Comparison of ENCODE assay signal across 7 mouse cellular contexts in genomic region chr19:7420841-7421601, GRCm38 (mm10). TPM values are rescaled to one million over a fixed set of nuclear protein-coding genes. Genes with fewer than 3 reads are reported as not detected.
DNase-seq lines count a peak whose midpoint lies in the region; ATAC-seq and TF ChIP-seq lines count a peak whose summit lies in the region.

No protein-coding gene starts in this region.

- H3K4me3 ChIP-seq in intestine, embryonic 15.5 days (replicated peaks), result no peak overlapping the region
- H3K4me3 ChIP-seq in intestine, postnatal 0 days (ENCODE audit: low read depth, low read length), result no peak overlapping the region
- H3K4me3 ChIP-seq in embryonic facial prominence, embryonic 14.5 days (ENCODE audit: low read depth, low read length), result peak overlapping the region; percentile 22; the same call in 1 of the 2 replicates
- peak overlapping the region; percentile 89 for H3K4me3 ChIP-seq in hindbrain, embryonic 12.5 days
- H3K4me3 ChIP-seq in neural tube, embryonic 11.5 days (ENCODE audit: low read depth, low read length), result peak overlapping the region; percentile 16

- H3K9me3 ChIP-seq in intestine, embryonic 15.5 days, result no peaks in the 10 kb centered on the region
- no peaks in the 10 kb centered on the region for H3K9me3 ChIP-seq in intestine, postnatal 0 days (ENCODE audit: control insufficient read depth)
- no peaks in the 10 kb centered on the region for H3K9me3 ChIP-seq in embryonic facial prominence, embryonic 14.5 days (ENCODE audit: control insufficient read depth, low read length)
- H3K9me3 ChIP-seq in hindbrain, embryonic 12.5 days (replicated peaks), result no peaks in the 10 kb centered on the region
- no peaks in the 10 kb centered on the region for H3K9me3 ChIP-seq in neural tube, embryonic 11.5 days (ENCODE audit: control insufficient read depth, low read length)

- DNase-seq in embryonic facial prominence, embryonic 14.5 days (ENCODE audit: low spot score), result no peak
- DNase-seq in neural tube, embryonic 11.5 days (ENCODE audit: low spot score), result no peak
- DNase-seq in frontal cortex, postnatal 36 days (ENCODE audit: low spot score in 2 of 2), result no peak
- no peak for DNase-seq in frontal cortex, adult 2 months (ENCODE audit: extremely low spot score in 1 of 2, low spot score in 1 of 2)

- no peaks in the 10 kb centered on the region for H3K27me3 ChIP-seq in intestine, embryonic 15.5 days (replicated peaks)
- no peaks in the 10 kb centered on the region for H3K27me3 ChIP-seq in intestine, postnatal 0 days (replicated peaks; ENCODE audit: control insufficient read depth, insufficient read depth, low read length)
- no peaks in the 10 kb centered on the region for H3K27me3 ChIP-seq in embryonic facial prominence, embryonic 14.5 days (replicated peaks; ENCODE audit: control insufficient read depth, insufficient read depth, low read length)
- H3K27me3 ChIP-seq in hindbrain, embryonic 12.5 days, result no peaks in the 10 kb centered on the region
- H3K27me3 ChIP-seq in neural tube, embryonic 11.5 days (ENCODE audit: control insufficient read depth, insufficient read depth, low read length), result no peaks in the 10 kb centered on the region

- peaks cover 66% of the 10 kb centered on the region for H3K4me1 ChIP-seq in intestine, embryonic 15.5 days (replicated peaks)
- H3K4me1 ChIP-seq in intestine, postnatal 0 days (replicated peaks; ENCODE audit: control insufficient read depth, insufficient read depth, low read length), result peaks cover 17% of the 10 kb centered on the region; the same call in 1 of the 2 replicates
- peaks cover 51% of the 10 kb centered on the region for H3K4me1 ChIP-seq in embryonic facial prominence, embryonic 14.5 days (ENCODE audit: control insufficient read depth, insufficient read depth, low read length)
- peaks cover 63% of the 10 kb centered on the region for H3K4me1 ChIP-seq in hindbrain, embryonic 12.5 days
- H3K4me1 ChIP-seq in neural tube, embryonic 11.5 days (ENCODE audit: control insufficient read depth, insufficient read depth, low read length), result peaks cover 50% of the 10 kb centered on the region

- peaks cover 25% of the 10 kb centered on the region for H3K36me3 ChIP-seq in intestine, embryonic 15.5 days
- H3K36me3 ChIP-seq in intestine, postnatal 0 days (ENCODE audit: control insufficient read depth, insufficient read depth), result peaks cover 23% of the 10 kb centered on the region
- peaks cover 63% of the 10 kb centered on the region for H3K36me3 ChIP-seq in embryonic facial prominence, embryonic 14.5 days (ENCODE audit: control insufficient read depth, insufficient read depth, low read length)
- H3K36me3 ChIP-seq in hindbrain, embryonic 12.5 days, result peaks cover 55% of the 10 kb centered on the region
- H3K36me3 ChIP-seq in neural tube, embryonic 11.5 days (ENCODE audit: control insufficient read depth, insufficient read depth, low read length), result peaks cover 14% of the 10 kb centered on the region

- peak overlapping the region; percentile 48; the same call in 1 of the 2 replicates for H3K4me2 ChIP-seq in intestine, embryonic 15.5 days (replicated peaks)
- H3K4me2 ChIP-seq in intestine, postnatal 0 days (replicated peaks; ENCODE audit: low read depth), result no peak overlapping the region
- H3K4me2 ChIP-seq in embryonic facial prominence, embryonic 14.5 days (ENCODE audit: low read depth, low read length), result peak overlapping the region; percentile 84
- H3K4me2 ChIP-seq in hindbrain, embryonic 12.5 days (replicated peaks), result peak overlapping the region; percentile 76
- peak overlapping the region; percentile 45 for H3K4me2 ChIP-seq in neural tube, embryonic 11.5 days (ENCODE audit: low read depth)

- ATAC-seq in intestine, embryonic 15.5 days, result no peak
- no peak for ATAC-seq in intestine, postnatal 0 days
- no peak for ATAC-seq in embryonic facial prominence, embryonic 14.5 days (ENCODE audit: low read depth)
- ATAC-seq in hindbrain, embryonic 12.5 days (ENCODE audit: low FRiP score), result no peak
- ATAC-seq in neural tube, embryonic 11.5 days (ENCODE audit: insufficient read depth, low FRiP score, low TSS enrichment), result no peak

- no peak for TF ChIP-seq CTCF in intestine, postnatal 0 days (IDR thresholded peaks at IDR 0.05; ENCODE audit: low read depth)

- peak overlapping the region; percentile 64 for H3K27ac ChIP-seq in intestine, embryonic 15.5 days
- no peak overlapping the region for H3K27ac ChIP-seq in intestine, postnatal 0 days (ENCODE audit: low read depth, low read length)
- H3K27ac ChIP-seq in embryonic facial prominence, embryonic 14.5 days (replicated peaks; ENCODE audit: low read depth, low read length), result no peak overlapping the region
- H3K27ac ChIP-seq in hindbrain, embryonic 12.5 days, result peak overlapping the region; percentile 93
- H3K27ac ChIP-seq in neural tube, embryonic 11.5 days (ENCODE audit: low read depth, low read length), result peak overlapping the region; percentile 69

- WGBS in intestine, embryonic 15.5 days, result 67% methylated on average over 27 of the region's 27 CpGs
- WGBS in intestine, postnatal 0 days, result 84% methylated on average over 27 of the region's 27 CpGs
- 47% methylated on average over 11 of the region's 27 CpGs for WGBS in embryonic facial prominence, embryonic 14.5 days
- 42% methylated on average over 27 of the region's 27 CpGs for WGBS in hindbrain, embryonic 12.5 days
- WGBS in neural tube, embryonic 11.5 days, result 51% methylated on average over 27 of the region's 27 CpGs

- H3K9ac ChIP-seq in intestine, embryonic 15.5 days, result no peak overlapping the region
- no peak overlapping the region for H3K9ac ChIP-seq in intestine, postnatal 0 days (ENCODE audit: low read depth, low read length)
- peak overlapping the region; percentile 32; the same call in 1 of the 2 replicates for H3K9ac ChIP-seq in embryonic facial prominence, embryonic 14.5 days (ENCODE audit: low read depth, low read length)
- peak overlapping the region; percentile 80 for H3K9ac ChIP-seq in hindbrain, embryonic 12.5 days
- H3K9ac ChIP-seq in neural tube, embryonic 11.5 days (ENCODE audit: low read length), result peak overlapping the region; percentile 51; the same call in 1 of the 2 replicates

RNA-seq across cellular contexts. Expression of gene 2700081O15Rik, which starts 3.6 kb away (rescaled TPM):
- 5.2 and 5.3 TPM in 2 replicates for polyA plus RNA-seq in intestine, embryonic 15.5 days (2015; fragmentation: Nextera tagmentation; extraction: Ambion mirVana)
- polyA plus RNA-seq in intestine, postnatal 0 days (2015; fragmentation: Nextera tagmentation; extraction: Ambion mirVana), result 2.7 and 2.9 TPM in 2 replicates
- polyA plus RNA-seq in embryonic facial prominence, embryonic 14.5 days (2014; fragmentation: Nextera tagmentation; extraction: Ambion mirVana), result 10.3 and 11.2 TPM in 2 replicates
- polyA plus RNA-seq in hindbrain, embryonic 12.5 days (2016; fragmentation: Nextera tagmentation; extraction: Ambion mirVana), result 18.0 and 20.1 TPM in 2 replicates
- 15.1 and 16.3 TPM in 2 replicates for polyA plus RNA-seq in neural tube, embryonic 11.5 days (2014; fragmentation: Nextera tagmentation; extraction: Ambion mirVana)
- 31.1 and 32.0 TPM in 2 replicates for polyA plus RNA-seq in frontal cortex, adult 2 months (2012; rRNA removed)

RNA-seq across cellular contexts. Expression of gene Spindoc, which starts 38.2 kb away (rescaled TPM):
- polyA plus RNA-seq in intestine, embryonic 15.5 days (2015; fragmentation: Nextera tagmentation; extraction: Ambion mirVana), result 20.4 and 20.5 TPM in 2 replicates
- polyA plus RNA-seq in intestine, postnatal 0 days (2015; fragmentation: Nextera tagmentation; extraction: Ambion mirVana), result 11.3 and 12.2 TPM in 2 replicates
- 18.8 and 23.5 TPM in 2 replicates for polyA plus RNA-seq in embryonic facial prominence, embryonic 14.5 days (2014; fragmentation: Nextera tagmentation; extraction: Ambion mirVana)
- 37.8 and 44.1 TPM in 2 replicates for polyA plus RNA-seq in hindbrain, embryonic 12.5 days (2016; fragmentation: Nextera tagmentation; extraction: Ambion mirVana)
- polyA plus RNA-seq in neural tube, embryonic 11.5 days (2014; fragmentation: Nextera tagmentation; extraction: Ambion mirVana), result 25.6 and 35.1 TPM in 2 replicates
- polyA plus RNA-seq in frontal cortex, adult 2 months (2012; rRNA removed), result 20.1 and 21.8 TPM in 2 replicates

Comparison
In these comparisons a context has a peak if more than half of its experiments do, and no peak if none do; other contexts are left out.
1. H3K27ac ChIP-seq: peak in intestine, embryonic 15.5 days (single experiment), hindbrain, embryonic 12.5 days (single experiment) and neural tube, embryonic 11.5 days (single experiment); none in intestine, postnatal 0 days (single experiment) and embryonic facial prominence, embryonic 14.5 days (single experiment).
2. H3K4me3 ChIP-seq: peak in embryonic facial prominence, embryonic 14.5 days (single experiment), hindbrain, embryonic 12.5 days (single experiment) and neural tube, embryonic 11.5 days (single experiment); none in intestine, embryonic 15.5 days (single experiment) and intestine, postnatal 0 days (single experiment).
3. H3K9ac ChIP-seq: peak in embryonic facial prominence, embryonic 14.5 days (single experiment), hindbrain, embryonic 12.5 days (single experiment) and neural tube, embryonic 11.5 days (single experiment); none in intestine, embryonic 15.5 days (single experiment) and intestine, postnatal 0 days (single experiment).